Mouse (Mus musculus) erythroblast, embryonic 14.5 days (primary cell): ENCODE results near the gene Dph2.

Experiments used
- GATA1 ChIP-seq: IDR thresholded peaks from 2 replicates; pipeline ENCODE4 v1.6.1; 2012; ENCODE audit warnings: low read length, inconsistent platforms, mixed read lengths
- TAL1 ChIP-seq: IDR thresholded peaks from 3 replicates; pipeline ENCODE4 v1.6.1; 2012; ENCODE audit warnings: low read length, inconsistent platforms, mixed read lengths

DNA sequence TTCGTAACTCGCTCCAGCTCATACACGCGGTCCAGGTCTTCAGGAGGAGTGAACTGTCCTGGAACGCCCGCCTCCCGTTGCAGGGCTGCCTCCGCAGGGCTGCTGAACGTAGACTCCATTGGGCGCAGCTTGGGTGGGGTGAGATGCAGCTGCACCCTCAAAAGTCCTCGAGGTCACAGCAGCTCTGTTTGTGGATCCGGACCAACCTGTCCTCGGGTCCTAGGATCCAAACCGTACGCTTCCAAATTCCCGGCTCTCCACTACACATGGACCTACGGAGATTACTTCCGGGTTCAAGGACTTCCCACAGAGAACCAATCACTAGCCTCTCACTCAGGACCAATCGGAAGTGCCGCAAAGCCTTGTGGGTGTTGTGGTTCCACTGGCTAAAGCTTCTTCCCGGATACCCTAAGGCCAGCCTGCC, at the start of gene Dph2:
- no peak for TF ChIP-seq TAL1
- TF ChIP-seq GATA1: no peak
